Mouse (Mus musculus): Measurements from ENCODE around the gene Atp13a3.

- TF ChIP-seq POLR2A (IDR thresholded peaks at IDR 0.05; ENCODE audit: insufficient read depth, low read length) (no peak), CTCF (IDR thresholded peaks at IDR 0.05; ENCODE audit: low read depth, low read length) (no peak), EP300 (IDR thresholded peaks at IDR 0.05; ENCODE audit: insufficient read depth, low read depth, low read length) (no peak)
Measured at GRCm38 (mm10) chr16:30410914-30411313, 5.1 kb upstream of the Atp13a3 start.
